Mouse (Mus musculus) bone marrow, adult 2 months (tissue): ENCODE data around the gene Tmsb15a. TPM values are rescaled to one million over a fixed set of nuclear protein-coding genes. Genes with fewer than 3 reads are reported as not detected.

ENCODE experiments used
- H3K27ac ChIP-seq: fragments of 200-500 bp; 2 replicates; pipeline ENCODE4 v1.5.1; 2012; ENCODE audit warnings: low read depth, mild to moderate bottlenecking, control low read depth, inconsistent platforms, low read length; ENCODE audit not compliant: control insufficient read depth, poor library complexity, insufficient read depth
- H3K4me1 ChIP-seq: fragments of 200-500 bp; 2 replicates; pipeline ENCODE4 v1.6.1; 2011; ENCODE audit warnings: low read length; ENCODE audit not compliant: control insufficient read depth, insufficient read depth
- H3K4me3 ChIP-seq: fragments of 200-500 bp; replicated peaks from 2 replicates; pipeline ENCODE3; 2011; ENCODE audit warnings: mild to moderate bottlenecking, low read depth, low read length, control low read depth; ENCODE audit not compliant: control insufficient read depth
- CTCF ChIP-seq: fragments of 200-500 bp; IDR thresholded peaks from 2 replicates; pipeline ENCODE4 v1.5.1; 2011; ENCODE audit warnings: low read length, control low read depth; ENCODE audit not compliant: control insufficient read depth, insufficient read depth
- POLR2A ChIP-seq: fragments of 200-500 bp; IDR thresholded peaks from 2 replicates; pipeline ENCODE4 v1.6.1; 2011; ENCODE audit warnings: low read depth, mild to moderate bottlenecking, control low read depth, low read length, borderline replicate concordance; ENCODE audit not compliant: control insufficient read depth
- whole genome bisulfite sequencing: fragments of 180-500 bp; shearing (Covaris S2); methylation state at CpG from one replicate; pipeline ENCODE4 v1.1.7; 2018; 5-methylcytosine and 5-hydroxymethylcytosine counted together
- polyA plus RNA-seq: library from polyadenylated mRNA; stranded (reverse); fragments of >200 nt; gene quantifications from 2 replicates; pipeline ENCODE4 v1.2.4, GENCODE M21; 2011; ENCODE audit warnings: low replicate concordance; ENCODE audit not compliant: missing spikeins, insufficient read depth, insufficient read length

Gene Tmsb15a
- polyA plus RNA-seq, 1 experiment, result not detected

DNA sequence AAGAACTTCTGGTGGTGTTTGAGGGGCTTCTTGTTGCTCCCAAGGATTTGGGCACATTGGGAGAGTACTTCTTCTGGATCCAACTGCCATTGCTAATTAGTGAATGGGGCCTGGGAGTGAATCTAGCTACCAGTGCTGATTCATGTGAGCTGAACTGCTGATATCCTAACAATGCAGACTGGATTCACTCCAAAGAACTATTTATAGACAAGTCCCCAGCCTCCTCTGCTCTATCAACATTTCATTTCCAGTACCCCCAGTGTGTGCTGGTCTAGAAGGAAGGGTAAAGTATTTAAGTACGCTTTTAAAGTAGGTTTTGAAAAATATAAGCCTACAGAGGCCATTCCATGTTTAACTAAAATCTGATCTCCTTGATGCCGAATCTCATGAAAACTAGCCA, 12.2 kb downstream of the Tmsb15a start:
- 82% methylated on average over 2 of the region's 2 CpGs for WGBS
- Histone ChIP-seq H3K27ac (no peak overlapping the region), H3K4me3 (no peak overlapping the region), H3K4me1 (no peaks in the 10 kb centered on the region)
- TF ChIP-seq POLR2A (no peak), CTCF (no peak)

DNA sequence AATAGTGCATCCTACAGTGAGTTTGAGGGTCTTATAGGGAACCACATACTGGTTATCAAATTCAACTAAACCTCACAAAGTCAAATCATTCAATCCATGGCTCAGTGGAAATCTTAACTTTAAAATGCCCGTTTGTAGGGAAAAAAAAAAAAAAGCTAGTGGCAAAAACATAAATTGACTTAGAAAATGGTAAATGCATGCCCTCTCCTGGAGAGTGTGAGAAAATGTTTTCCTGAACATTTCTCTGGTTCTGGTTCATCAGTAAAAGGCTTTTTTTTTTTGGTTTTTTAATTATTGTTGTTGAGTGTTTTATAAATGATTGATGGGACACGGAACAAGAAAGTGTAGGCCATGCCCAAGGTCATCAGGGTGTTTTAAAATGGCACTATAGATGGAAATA, 20.7 kb downstream of the Tmsb15a start:
- TF ChIP-seq CTCF (no peak), POLR2A (no peak)
- Histone ChIP-seq H3K4me3 (no peak overlapping the region), H3K4me1 (no peaks in the 10 kb centered on the region), H3K27ac (no peak overlapping the region)
- WGBS, result 23% methylated on average over 2 of the region's 2 CpGs

GRCm38 (mm10) chrX:135703111-135703510, 21.9 kb downstream of the Tmsb15a start:
- TF ChIP-seq POLR2A (no peak), CTCF (no peak)
- Histone ChIP-seq H3K4me1 (no peaks in the 10 kb centered on the region), H3K4me3 (no peak overlapping the region), H3K27ac (no peak overlapping the region)
- WGBS, result 74% methylated on average over 1 of the region's 1 CpGs

DNA sequence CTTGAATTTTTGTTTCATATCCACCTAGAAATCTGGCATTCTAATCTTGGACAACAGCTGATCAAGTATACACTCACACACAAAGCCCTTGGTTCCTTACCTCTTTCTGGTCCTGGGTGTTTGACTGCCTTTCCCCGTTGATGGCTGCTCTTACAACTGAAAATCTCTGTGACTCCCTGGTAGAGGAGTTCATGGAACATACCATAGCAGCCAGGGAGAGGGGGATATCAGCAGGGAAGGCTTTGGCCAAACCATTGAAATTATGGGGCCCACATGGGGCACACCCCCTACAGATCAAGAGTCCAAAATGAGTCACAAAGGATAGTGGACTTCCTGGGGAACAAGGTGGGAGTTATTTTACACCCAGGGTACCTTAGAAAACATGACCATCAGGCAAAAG, 31.4 kb downstream of the Tmsb15a start, which contains the start of gene Tcp11x2:
Gene Tcp11x2, minus strand, starts transcription at position 158 of the 400 bp plus-strand sequence.
- TF ChIP-seq POLR2A, result no peak
- TF ChIP-seq CTCF, result no peak
- H3K27ac ChIP-seq, result no peak within 1 kb of the TSS
- no peak within 1 kb of the TSS for H3K4me3 ChIP-seq
- no peaks in the 10 kb centered on the region for H3K4me1 ChIP-seq
- WGBS, result 69% methylated on average over 1 of the region's 1 CpGs

DNA sequence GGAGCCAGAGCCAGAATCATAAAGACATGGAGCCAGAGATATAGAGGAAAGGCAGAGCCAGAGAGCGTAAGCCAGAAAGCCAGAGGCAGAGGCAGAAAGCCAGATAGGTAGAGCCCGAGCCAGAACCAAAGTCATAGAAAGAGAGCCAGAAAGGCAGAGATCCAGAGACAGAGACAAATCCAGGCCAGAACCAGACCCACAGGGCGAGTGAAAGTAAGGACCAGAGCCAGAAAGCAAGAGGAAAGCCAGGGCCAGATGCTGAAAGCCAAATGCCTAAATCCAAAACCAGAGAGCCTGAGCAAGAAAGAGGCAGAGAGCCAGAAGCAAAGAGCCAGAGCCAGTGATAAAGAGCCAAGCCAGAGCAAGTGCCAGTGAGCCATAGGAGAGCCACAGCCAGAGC, 37.3 kb downstream of the Tmsb15a start:
- WGBS, result 72% methylated on average over 3 of the region's 3 CpGs
- no peak overlapping the region for H3K4me3 ChIP-seq
- TF ChIP-seq CTCF (no peak), POLR2A (no peak)
- no peaks in the 10 kb centered on the region for H3K4me1 ChIP-seq
- H3K27ac ChIP-seq, result no peak overlapping the region

DNA sequence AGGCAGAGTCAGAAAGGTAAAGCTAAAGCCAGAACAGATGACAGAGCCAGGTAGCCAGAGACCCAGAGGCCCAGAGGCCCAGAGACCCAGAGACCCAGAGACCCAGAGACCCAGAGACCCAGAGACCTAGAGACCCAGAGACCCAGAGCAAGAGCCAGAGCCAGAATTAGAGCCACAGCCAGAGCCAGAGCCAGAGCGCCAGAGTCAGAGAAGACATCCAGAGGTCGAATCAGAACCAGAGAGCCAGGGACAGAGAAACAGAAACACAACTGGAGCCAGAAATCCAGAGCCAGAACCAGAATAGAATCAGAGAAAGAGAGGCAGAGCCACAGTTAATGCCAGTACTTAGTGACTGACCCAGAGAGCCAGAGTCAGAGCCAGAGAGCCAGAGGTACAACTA, 43.2 kb downstream of the Tmsb15a start:
- no peak overlapping the region for H3K4me3 ChIP-seq
- WGBS, result 60% methylated on average over 2 of the region's 2 CpGs

More for the DNA sequence above, 43.2 kb downstream of the Tmsb15a start:
- H3K4me1 ChIP-seq, result no peaks in the 10 kb centered on the region
- no peak overlapping the region for H3K27ac ChIP-seq
- TF ChIP-seq CTCF, result no peak
- TF ChIP-seq POLR2A, result no peak

Other genes with a start within 250 kb of the Tmsb15a start
- gene AV320801, start 230.7 kb downstream of the Tmsb15a start, polyA plus RNA-seq, result not detected in 2 replicates
- not detected in 2 replicates for gene Nxf7, start 126.5 kb downstream of the Tmsb15a start, polyA plus RNA-seq
- gene Prame, start 97.6 kb downstream of the Tmsb15a start, polyA plus RNA-seq, result not detected in 2 replicates
- gene Tcp11x2, start 31.5 kb downstream of the Tmsb15a start, polyA plus RNA-seq, result not detected in 2 replicates
- gene Armcx5, start 17.5 kb upstream of the Tmsb15a start, polyA plus RNA-seq, result 4.5 and 4.8 TPM in 2 replicates
- 5.7 and 12.5 TPM in 2 replicates for gene Gprasp1, start 17.5 kb upstream of the Tmsb15a start, polyA plus RNA-seq
- 2.1 and 3.2 TPM in 2 replicates for gene Bhlhb9, start 72.3 kb upstream of the Tmsb15a start, polyA plus RNA-seq
- gene Gprasp2, start 113.8 kb upstream of the Tmsb15a start, polyA plus RNA-seq, result 2.6 TPM in 1 of 2 replicates, not detected in the other